Mouse (Mus musculus) urinary bladder, adult 2 months (tissue): Measurements from ENCODE around the gene Camp. TPM values are rescaled to one million over a fixed set of nuclear protein-coding genes. Genes with fewer than 3 reads are reported as not detected.

Experiments
- DNase-seq: peaks from one replicate; pipeline ENCODE4 v3.0.0; 2022; ENCODE audit warnings: low spot score
- polyA plus RNA-seq: library from polyadenylated mRNA; depleted of rRNA; stranded (reverse); fragments of >200 nt; gene quantifications from 2 replicates; pipeline ENCODE4 v1.2.3, GENCODE M21; 2012; rRNA removed

Camp gene
- not detected in 2 replicates for polyA plus RNA-seq

DNA sequence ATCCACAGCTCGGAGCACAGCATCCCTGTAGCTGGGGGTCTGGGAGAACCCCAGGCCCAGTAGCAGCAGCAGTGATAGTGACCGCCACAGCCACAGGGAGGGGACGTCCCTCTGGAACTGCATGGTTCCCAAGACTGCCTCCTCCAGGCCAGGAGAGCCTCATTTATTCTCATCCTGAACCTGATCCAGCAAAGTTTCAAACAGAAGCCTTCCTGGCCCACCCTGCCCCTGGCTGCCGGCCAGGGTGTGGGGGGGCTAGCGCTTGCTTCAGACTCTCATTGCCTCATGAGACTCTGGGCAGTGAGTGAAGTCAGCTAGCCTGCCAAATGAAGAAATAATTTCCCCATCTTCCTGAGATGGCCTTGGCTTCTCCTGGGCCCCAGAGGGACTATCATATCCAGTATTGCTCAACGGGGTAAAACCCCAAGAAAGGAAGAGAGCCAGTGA, at the start of gene Camp:
TSS of gene Camp (minus strand) at position 306 of the 447 bp plus-strand sequence.
- DNase-seq: no peak

DNA sequence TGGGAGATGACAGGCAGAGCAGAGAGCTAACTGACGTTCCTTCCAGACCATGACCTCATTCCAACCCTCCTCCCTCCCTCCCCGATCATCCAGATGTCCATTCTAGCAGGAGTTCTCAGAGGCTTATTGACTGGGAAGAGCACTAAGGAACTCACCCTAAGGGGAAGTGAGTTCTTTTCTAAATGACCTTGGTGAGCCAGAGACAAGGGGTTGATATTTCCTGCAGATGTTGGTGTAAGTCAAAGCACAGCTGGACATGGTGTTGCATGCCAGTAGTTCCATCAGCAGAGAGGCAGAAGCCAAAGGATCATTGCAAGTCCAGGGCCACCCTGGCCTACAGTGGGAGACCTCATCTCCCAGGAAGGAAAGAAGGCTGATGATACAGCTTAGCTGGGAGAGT, 48.6 kb upstream of the Camp start:
- no peak for DNase-seq

DNA sequence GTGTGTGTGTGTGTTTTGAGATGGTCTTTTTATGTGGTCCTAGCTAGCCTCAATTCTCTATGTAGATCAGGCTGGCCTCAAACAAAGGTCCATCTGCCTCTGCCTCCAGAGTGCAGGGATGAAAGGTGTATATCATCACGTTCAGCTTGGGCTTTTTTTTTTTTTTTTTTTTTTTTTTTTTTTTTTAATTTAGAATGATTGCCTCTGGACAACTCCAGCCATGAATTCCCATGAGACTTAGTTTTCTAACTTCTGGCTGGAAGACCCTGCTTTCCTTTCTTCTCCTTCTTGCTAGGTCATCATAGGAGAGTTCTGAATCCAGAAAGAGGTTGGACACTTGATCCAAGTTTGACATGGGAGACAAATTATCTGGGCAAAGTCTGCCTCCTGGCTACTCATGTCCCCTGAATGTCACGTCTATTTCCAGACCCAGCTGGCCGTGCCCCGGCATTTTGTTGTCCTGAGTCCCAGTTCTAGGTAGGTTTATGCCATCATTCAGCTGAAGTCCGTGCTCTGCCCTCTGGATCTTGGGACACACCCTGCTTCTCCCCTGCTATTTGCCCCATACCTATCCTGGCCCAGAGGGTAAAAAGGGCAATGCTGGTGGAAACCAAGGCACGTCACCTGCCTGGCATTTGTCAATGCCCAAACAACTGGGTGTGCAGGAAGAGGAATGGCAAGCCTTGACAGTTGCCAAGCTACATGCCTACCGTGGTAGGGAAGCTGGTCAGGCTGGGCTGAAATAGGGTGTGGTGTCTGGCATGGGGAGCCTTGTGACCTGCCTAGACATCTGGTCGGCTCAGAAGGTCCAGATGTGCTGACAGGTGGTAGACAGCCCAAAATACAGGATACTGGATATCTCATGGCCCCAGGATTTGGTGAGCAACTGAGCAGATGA, 47.1 kb upstream of the Camp start:
- no peak for DNase-seq

DNA sequence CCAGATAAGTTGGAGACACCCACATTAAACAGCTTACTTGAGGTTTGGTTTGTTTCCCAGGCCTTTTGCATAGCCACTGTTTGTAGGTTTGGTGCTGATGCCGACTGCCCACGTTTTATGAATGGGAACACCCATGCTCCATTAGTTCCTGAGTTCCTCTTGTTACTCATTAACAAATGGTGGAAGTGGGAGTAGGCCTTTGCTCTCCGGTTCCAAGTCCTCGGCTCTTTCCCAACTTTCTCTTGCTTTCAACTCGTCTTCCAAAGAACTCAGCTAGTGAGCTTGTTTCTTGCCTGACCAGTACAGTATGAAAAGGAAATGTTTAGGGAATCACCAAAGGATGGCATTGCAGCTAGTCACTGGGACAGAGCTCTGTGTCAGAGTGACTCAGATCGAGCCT, 46.2 kb upstream of the Camp start:
- DNase-seq: no peak

DNA sequence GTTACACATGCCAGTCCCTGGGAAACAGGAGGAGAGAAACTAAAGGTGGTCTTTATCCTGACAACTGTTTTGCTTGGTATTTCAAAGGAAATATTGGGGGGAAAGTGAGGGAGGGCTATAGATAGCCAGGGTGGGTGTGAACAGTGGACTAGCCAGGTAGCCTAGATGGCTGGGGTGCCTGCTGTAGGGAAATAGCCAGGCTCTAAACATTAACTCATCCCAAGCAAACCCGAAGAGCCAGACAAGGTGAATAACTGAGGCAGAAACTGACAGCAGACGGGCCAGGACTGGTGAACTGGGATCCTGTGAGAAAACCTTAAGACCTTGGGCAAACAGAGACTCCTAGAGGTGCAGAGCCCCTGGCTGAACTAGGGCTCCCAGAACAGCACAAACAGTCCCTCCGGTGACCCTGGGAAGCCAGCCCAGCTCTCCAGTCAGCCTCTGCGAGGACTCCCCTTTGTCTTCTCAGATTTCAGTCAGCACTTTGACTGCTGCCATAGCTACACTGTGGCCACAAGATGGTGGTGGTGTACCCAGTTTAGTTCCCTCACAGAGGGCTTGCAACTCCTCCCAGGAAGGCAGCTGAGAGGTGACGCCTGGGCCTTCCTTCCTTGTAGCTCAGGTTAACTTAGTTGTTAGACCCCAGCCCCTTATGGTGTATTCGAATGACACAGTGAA, 45.1 kb upstream of the Camp start:
- DNase-seq: no peak

DNA sequence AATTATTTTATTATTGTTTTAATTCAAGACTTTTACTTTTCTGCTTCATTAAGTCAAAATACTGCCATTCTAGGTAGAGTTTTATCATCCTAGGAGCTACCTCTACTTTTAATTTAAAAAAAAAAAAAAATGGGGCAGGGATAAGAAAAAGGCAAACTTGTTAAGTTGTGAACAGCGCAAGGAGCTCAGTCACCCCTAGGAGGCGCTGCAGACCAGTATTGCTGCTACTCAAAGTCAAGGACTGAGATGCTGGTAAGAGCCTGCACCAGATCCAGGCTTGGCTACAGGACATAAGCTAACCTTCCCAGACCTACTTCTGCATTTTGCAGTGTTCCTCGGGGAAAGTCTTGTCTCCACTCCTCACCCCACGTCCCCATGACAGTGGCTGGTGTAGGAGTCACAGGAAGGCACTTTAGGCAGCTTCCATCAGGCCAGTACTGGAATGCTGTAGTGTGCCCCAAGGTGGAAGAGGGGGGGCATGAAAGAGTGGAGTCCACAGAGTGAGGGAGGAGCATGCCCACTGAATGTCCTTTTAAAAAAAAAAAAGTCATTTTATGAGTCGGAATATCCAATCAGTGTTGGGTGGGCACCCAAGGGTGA, 43.3 kb upstream of the Camp start:
- no peak for DNase-seq

DNA sequence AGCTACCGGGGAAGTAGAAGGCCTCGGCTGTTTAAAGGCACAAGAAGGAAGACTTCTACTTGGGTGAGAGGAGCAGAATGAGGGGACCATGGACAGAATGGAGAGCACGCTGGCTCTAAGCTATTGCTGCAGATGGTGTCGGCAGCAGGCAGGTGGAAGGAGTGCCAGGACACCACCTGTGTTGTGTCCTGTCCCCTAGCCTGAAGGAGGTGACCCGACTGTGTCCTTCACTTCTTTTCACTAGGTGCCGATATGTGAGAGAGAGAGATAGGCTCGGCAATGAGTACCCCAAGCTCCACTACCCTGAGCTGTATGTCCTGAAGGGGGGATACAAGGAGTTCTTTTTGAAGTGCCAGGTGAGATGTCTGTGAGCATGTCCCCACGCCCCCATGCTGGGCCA, 42.1 kb upstream of the Camp start:
- no peak for DNase-seq

DNA sequence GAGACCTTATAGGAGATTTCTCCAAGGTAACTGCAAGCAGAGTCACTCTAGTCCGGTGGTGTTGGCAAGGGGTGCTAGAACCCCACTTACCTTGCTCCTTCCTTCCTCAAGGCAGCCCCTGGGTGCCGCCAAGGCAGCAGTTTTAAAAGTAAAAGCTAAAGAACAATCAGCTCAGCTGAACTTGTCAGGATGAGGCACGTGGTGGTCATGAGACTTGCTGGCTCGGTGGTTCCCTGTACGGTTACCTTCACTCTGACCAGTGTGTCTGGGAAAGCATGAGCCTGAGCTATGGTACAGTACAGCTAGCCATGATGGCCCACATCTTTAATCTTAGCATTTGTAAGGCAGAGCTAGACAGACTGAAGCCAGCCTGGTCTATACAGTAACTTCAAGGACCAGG, 37.9 kb upstream of the Camp start:
- DNase-seq: no peak

DNA sequence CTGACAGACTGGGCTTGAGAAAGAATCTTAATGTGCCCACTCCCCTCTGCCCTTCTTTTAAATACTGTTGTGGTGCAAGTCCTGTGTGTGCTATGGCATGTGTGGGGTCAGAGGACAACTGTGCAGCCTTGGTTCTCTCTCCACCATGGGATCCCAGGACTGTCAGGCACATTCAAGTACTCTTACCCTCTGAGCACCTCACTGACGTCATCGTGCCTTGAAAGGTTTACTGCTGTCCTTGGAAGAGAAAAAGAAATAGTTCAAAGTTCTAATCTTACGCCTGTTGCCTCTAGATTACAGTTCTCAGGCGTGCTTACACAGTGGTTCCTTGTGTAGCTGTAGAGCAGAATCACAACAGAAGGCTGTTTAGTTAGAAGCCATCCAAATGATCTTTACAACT, 36.8 kb upstream of the Camp start:
- no peak for DNase-seq

DNA sequence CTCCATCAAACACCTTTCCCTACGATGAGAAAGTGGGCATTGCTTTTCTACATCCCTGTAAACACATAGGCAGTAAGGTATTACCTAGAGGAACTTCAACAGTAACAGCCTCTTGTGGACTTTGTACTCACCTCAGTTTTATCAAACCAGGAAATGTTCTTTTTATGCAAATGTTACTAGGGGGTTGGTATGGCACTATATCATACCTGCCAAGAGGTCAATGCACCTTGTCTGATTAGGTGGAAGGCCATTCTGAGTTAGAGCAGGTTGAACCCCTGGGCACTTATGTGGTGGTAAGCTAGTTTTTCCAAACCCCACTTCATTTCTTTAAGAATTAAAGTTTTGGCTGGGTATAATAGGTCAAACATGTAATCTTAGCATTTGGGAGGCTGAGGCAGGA, 29.9 kb upstream of the Camp start:
- DNase-seq: no peak

DNA sequence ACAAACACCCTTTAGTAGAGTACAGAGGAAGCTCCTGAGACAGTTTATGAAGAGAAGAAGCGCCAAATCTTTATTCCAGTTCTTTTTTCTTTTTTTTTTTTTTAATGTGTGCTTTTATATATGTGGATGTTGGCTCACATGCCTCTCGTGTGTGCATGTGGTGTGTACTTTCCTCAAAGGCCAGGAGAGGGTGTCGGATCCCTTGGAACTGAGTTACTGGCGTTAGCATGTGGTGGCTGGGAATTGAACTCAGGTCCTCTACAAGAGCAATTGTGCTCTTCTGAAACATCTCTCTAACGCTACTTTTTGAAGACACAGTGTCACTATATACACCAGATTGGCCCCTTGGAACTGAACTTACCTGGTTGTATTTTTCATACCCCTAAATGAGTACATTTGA, 28.2 kb upstream of the Camp start:
- no peak for DNase-seq

DNA sequence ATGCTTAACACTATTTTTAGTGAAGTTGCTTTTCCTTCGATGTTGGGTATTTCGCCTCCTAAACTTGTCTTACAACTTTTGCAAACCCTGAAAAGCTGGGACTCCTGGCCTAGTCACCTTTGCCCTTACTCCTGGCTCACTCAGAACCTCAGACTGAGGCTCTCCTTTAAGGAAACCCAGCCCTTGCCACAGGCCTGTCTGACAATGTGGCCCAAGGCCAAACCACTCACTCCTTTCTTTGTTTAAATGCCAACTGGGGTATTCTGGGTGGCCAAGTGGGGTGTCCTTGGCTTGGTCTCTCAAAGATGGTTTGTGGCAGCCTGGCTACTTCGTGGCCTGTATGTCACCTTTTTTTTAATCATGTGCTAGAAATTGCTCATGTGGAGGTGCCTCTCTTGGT, 27.3 kb upstream of the Camp start:
- no peak for DNase-seq

DNA sequence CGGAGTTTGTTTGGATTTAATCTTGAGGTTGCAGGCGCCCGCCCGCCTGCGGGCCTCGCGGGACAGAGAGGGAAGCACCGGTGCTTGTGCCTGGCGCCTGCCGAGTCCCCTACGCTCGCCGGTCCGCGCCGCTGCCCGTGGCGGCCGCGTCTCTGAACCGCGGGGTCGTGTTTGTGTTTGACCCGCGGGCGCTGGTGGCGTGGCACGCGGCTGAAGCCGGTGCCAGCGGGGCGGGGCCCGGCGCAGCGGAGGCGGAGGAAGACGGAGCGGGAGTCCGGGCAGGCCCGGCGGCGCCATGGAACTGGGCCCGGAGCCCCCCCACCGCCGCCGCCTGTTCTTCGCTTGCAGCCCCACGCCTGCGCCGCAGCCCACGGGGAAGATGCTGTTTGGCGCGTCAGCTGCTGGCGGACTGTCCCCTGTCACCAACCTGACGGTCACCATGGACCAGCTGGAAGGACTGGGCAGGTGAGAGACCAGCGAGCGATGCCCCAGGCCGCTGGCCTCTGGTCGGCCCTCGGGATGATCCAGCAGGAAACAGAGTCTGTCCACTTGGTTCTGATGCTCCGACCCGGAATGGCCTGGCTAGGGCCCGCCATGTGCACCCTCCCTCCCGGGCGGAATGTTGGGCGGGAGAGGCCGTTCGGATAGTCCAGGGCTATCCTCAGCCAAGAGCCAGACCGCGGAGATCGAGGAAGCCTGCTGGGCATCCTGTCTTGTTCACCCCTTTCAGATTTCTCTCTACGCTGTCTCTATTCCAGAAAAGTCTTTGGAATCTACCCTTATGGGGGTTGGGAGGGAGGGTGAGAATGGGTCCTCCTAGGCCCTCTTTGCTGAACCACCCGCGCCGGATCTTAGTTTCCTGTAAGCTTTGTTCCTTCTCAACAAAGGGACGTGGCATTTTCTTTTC, 26.5 kb upstream of the Camp start:
- DNase-seq: peak; percentile 62

DNA sequence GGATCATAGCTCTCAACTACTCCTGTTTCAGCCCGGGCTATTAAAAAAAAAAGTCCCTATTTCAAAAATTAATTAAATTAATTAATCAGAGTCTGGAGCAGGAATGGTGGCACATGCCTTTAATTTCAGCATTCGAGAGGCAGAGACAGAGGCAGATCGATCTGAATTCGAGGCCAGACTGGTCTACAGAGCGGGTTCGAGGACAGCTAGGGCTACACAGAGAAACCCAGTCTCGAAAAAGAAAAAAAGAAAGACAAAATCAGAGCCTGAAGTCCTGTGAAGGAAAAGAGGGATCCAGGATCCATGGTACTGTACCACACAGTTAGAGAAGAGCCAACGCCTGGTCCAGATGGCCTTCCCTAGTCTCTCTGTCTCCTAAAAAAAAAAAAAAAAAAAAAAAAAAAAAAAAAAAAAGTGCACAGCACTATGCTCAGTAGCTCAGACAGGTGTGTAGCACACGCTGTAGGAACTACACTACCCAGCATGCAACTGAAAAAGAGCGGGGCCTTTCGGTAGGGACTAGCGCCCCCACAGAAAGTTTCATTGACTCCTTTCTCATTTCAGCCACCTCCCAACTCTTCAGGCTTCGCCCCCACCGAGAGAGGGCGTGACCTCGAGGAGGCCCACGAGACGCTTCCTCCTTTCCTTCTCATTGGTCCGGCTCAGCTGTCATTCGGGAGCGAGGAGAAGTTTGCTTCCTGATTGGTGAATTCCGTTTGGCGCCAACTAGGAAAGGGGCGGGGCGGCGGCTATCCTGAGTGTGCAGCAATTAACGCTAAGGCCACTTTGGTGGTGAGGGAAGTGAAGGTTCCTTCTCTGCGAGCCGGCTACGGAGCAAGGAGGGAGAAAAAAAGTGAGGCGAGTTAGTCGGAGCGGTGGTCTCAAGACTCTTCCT, 25.6 kb upstream of the Camp start, which contains the start of gene Cdc25a:
TSS of gene Cdc25a (plus strand) at position 783 of the 895 bp plus-strand sequence.
- peak; percentile 87 for DNase-seq

DNA sequence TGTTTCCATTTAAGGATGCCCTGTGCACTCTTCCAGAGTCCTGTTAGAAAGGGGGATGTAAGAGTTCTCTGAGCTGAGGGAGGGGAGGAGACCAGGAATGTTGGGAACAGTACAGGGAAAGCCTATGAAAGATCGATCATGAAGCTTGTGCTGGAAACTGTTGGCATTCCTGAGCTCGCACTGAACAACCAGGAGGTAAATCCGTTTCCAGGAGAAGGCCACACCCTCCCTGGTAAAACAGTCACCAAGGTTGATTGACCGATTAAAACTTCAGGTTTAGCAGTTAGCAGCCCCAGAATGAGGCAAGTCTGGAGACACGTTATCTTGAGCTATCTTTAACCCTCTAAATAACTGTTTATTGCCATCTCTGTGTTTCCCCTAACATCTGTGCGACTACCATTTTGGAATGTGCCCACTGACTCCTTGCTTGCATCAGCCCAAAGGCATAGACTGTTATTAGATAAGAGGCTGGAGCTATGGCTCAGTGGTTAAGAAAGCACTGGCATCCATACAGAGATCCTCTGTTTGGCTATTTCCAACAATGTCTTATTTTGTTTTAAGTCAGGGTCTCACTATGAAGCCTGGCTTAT, 21.7 kb upstream of the Camp start:
- DNase-seq: no peak

DNA sequence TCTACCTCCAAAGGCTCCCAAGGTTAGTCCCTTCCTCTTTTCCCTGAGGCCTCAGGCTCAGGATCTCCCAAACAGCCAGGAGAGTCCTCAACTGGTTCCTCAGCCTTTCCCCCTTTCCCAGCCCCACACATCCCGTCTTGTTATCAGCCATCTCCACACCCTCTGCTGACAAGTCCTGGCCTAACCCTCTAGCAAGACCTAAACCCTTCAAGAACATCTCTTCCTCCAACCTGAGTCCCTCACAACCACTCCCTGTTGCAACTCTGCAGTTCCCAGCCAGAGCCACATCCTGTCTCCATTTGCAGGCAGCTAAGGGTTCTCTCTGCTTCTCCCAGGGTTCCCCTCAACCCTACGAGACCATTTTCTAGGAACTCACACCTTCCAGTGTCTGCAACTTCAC, 16.8 kb upstream of the Camp start:
- DNase-seq: no peak

DNA sequence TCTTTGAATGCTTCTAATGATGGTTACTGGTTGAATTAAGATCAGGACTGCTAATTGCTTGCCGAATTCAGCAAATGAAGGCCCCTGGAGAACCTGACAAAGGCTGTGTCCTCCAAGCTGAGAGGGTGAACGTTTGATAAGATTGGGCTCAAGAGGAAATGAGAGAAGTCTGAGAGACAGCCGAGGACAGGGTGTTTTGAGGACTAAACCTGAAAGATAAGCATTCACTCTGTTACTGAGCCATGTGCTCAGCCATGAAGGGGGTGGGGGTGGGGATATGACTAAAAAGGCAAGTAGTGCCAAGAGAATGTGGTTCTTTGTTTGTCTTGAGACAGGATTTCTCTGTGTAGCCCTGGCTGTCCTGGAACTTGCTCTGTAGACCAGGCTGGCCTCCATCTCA, 13.7 kb upstream of the Camp start:
- no peak for DNase-seq

DNA sequence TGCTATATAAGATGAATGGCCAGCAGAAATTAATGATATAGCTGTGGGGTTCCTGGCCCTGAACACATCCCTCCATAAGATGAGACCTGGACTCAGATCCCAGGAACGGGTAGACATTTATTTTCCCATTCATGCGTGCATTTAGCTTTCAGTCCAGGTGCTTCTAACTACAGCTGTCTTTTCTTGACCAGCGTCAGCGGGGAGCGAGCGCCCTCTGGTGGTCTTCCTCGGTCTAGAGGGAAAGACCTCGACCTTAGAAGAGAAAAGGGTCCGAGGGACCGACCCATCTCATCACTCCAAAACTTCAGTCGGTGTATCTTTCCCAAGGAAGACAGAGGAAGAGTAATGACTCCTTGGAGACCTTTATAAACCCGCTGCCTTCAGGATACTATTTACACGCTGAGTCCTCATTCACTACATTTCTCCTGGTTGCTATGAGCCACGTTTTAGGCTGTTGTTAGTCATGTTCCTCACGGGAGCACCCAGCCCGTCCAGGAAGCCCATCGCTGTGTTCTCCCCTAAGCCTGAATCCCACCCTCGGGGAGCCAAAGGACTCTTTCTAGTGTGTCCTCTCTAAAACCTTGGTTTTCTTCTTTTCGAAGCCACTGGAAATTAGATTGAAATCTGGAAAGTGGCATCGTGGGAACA, 13.1 kb upstream of the Camp start:
- peak; percentile 66 for DNase-seq

DNA sequence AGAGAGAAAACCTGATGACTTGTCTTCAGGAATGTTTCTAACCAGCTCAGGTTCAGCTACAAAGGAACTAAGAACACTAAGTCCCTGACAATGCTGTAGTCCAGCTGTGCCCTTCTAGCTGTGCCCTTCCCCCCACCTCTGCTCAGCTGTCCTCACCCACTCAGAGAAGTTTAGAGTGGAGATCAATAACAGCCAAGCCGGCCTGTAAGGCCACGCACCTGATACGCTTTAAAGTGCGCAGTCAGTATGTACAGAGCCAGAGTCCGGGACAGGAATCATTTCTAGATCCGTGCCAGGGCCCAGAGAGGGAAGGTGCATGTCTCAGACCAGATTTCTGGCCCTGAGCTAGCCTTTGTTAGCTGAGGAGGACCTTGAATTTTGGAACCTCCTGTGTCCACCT, 6.5 kb upstream of the Camp start:
- no peak for DNase-seq

DNA sequence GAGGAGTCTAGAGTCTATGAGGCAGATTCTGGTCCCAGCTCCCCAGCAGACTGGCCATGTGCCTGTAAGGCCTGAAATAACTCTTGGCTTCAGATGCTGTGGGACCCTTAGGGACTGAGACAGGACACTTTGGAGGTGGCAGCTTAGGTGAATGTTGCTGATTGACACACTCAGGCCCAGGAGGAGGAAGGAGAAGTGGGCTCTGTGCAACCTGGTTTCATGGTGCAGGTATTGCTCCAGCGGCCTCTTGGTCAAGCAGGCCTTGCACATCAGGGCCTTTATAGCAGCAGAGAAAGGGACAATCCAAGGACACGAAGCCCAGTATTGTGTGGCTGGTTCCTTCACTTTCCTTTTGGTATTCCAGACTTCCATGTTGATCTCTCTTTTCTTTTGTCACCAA, 4.9 kb upstream of the Camp start:
- DNase-seq: no peak
